Mouse (Mus musculus) ovary, postnatal 36 days (tissue): ENCODE results near the gene Stx1b.

ENCODE experiments used
- DNase-seq: peaks from one replicate; pipeline ENCODE4 v3.0.0; 2022; ENCODE audit warnings: low spot score, mixed read lengths

The Stx1b gene

DNA sequence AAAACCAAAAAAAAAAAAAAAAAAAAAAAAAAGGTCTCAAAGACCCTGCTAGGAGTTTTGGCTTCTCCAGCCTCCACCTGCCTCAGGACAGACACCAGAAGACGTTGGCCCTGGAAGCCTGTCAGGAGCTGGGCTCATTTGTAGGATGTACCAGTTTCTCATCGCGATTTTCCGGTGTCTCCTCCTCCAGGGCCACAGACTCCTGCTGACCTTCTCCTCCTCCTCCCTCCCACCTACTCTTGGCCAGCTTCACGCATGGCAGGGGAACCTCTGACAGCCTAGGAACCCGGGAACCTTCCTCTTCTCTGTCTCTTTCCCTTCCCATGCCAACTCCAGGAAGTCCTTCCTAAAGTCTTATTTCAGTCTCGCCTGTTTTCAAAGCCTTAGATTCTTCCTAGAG is 7.3 kb downstream of the Stx1b start:
- no peak for DNase-seq

DNA sequence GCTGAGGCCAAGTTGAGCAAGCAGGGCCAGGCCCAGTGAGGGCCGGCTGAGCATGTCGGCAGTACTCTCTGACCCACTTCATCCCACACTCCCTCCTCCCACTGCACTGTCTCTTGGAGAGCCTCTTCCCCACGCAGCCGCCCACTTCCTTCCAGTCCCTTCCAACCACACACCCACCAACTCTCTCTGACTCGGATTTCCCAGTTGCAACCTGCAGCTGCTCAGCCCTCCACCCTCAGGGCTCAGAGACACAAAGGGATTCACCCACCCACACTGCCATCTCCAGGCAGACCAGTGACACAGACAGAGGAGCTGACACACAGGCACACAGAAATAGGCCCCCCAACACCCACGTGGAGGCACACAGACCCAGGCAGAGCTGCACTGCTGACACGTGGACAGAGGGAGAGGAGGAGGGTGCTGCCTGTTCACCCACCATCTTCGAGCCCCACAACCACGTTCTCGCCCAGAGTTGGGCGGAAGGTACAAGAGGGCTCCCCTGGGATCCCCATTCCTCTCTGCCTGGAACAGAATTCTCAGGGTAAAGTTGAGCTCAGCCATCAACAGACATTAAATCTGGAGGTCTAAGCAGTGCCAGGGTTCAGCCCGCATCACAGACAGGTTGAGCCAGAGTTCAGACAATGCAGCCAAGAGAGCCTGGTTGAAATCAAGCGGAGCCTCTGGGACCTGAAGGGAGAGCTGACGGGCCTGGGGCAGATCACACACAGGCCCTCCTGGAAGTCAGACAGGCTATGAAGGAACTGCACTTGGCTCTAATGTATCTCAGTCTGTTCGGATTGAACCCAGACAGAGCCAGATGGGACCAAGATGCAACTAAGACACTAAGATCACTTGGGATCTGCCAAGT is 8.2 kb downstream of the Stx1b start:
- DNase-seq = peak; percentile 45

DNA sequence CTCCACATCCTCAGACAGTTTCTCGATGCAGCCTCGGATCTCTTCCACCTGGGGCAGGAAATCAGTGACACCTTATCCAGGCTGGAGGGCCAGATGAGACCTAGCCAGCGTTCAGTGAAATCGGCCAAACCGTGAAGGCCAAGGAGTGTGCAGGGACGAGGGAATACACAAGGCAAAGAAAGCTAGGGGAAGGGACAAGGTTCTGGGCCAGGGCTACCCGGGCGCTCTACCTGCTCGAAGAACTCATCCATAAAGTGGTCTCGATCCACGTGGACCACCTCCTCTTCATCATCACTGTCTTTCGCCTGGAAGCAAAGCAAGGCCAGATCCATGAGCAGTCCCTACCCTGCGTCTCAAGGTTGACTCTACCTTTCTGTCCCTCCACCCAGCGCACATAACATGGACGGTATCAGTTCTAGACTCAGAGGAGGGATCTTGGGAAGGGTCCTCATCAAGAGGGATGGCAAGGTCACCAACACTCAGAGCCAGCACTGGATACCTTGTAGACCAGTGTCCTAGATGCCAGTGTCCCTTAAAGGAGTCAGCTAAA is 9.2 kb downstream of the Stx1b start:
- DNase-seq = no peak

DNA sequence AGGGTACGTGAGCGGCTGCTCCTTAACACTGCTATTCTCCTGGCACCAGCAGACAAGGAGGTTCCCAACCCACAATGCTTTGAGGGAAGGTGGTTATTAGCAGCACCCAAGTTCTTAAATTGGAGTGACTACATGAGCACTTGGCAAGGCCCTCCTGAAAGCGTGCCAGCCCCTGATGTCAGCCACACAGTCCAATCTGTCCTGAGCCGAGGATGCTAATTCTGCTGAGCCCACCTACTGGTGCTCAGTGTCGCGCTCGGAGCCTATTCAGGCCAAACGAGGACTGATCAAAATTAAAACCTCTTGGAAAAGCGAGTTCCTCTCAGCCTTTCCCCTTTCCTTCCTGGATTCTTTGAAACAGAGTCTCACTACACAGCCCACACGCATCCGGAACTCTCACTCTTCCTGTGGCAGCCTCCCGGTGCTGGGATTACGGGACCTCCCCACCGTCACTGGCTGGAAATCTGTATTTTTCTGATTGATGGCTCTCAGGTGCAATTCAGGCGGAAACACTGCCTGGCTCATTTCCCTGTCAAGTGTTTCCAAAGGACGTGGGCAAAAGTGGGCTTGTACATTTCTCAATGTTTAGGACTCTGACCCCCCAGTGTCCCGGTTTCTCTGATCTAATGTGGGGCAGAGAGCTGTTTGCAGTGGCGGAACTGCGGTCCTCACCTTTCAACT is 10.0 kb downstream of the Stx1b start:
- peak; percentile 56 for DNase-seq

DNA sequence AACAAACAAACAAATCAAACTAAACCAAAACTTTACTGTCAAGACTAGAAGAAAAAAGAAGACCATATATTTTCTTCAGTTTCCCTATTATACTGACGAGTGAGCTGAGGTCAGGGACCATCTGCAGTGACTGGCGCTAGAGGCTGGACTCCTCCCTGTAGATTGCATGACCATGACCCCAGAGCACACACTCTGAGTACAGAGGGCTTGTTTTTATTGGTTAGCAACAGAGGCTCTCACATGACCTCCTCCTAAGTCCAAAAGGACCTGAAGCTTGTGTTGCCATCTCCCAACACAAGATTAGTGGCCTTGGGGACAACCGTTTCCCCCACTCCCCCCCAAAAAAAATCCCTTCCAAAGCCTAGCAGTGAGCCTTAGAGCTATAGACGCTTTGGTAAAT is 10.5 kb downstream of the Stx1b start:
- no peak for DNase-seq

DNA sequence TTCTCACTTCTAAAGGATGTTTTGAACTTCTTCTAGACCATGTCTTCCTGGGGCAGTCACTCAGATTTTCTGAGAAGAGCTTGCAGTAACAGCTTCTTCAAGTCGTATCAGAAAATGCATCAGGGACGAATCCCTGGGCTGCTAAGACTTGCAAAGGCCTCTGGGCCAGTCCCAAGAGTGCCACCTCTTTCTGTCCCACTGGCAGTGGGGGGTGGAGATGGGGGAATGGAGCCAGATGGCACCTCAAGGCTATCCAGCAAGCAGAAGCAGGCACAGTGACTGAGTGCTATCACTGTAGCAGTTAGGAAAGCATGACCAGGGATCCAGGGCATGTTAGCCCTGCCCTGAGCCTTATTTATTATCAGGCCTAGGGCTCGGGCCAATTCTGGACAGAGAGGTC is 12.1 kb downstream of the Stx1b start:
- DNase-seq = no peak

DNA sequence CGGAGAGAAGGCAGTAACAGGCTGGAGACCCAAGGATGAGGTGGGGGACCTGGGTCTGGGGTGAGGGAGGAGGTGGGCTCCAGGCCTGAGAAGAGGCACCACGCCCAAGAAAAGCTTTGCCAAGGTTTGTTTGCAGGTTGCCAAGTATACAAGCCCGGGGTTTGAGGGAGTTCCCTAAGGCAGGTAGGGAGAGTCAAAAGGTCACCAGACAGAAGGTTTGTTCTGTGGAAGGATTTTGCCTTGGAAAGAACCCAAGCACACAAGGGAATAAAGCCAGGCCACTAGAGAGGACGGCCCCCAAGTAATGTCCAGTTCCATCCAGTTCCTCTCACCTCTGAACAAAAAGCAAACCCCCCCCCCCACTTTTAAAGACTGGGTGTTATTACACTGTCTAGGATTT is 13.1 kb downstream of the Stx1b start:
- no peak for DNase-seq

DNA sequence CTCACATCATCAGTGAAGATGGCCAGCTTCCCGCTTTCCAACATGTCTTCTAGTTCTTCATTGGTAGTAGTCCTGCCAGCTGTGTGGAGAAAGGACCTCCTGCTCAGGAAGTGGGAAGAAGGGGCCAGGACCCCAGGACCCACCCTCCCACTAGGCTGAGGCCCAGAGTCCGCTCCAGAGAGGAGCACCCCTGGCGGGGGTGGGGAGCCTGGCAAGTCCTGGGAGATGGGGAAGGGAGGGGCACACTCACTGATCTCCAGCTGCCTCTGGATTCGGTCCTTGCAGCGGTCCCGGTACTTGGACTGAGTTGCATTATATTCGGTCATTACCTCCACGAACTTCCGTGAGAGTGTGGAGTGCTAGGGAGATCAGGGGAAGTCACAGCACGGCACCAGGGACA is 13.7 kb downstream of the Stx1b start:
- DNase-seq = no peak

DNA sequence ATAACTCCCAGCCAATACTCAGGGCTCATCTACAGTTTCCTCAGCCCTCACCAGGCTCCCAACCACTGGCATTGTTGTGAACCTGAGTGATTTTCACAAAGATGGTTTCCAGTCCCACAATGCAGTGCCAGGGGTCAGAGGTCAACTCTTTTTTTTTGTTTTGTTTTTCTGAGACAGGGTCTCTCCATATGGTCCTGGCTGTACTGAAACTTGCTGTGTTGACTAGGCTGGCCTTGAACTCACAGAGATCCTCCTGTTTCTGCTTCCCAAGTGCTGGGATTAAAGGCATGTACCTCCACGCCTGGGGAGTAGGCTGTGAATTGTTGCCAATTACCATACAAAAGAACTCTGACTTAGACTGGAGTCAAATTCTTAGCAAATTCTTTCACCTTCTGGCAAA is 14.5 kb downstream of the Stx1b start:
- no peak for DNase-seq

DNA sequence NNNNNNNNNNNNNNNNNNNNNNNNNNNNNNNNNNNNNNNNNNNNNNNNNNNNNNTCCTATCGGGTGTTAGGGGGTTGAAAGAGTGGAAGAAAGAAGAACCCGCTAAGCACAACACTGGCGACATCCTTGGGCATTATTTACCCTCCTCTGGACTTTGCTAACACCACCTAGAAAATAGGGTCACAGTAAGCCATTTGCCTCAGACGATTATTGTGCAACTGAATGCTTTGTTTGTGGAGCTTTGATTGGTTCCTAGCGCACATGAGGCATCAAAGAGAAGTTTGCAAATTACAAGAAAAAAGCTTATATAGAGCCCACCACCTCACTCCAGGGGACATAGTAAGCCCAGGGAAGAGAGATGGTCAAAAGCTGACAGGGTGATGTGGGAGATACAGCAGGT is 15.5 kb downstream of the Stx1b start:
- no peak for DNase-seq

DNA sequence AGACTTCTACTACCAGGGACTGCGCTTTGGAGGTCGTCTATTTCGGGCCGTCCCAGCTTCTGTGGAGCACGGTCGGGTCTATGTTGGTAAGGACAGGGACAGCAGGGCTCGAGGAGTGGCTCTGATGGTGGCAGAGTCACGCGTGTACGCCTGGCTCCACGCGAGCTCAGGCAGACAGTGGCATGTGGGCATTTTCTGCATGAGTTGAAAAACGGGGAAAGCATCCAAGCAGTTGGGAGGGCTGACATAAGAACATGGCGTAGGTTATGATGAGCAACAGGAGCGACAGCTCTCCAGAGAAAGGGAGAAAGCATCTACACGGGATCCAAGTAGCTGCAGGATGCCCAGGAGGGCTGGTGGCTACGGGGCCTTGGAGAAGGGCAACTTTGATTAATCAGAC is 22.0 kb downstream of the Stx1b start:
- DNase-seq = no peak

DNA sequence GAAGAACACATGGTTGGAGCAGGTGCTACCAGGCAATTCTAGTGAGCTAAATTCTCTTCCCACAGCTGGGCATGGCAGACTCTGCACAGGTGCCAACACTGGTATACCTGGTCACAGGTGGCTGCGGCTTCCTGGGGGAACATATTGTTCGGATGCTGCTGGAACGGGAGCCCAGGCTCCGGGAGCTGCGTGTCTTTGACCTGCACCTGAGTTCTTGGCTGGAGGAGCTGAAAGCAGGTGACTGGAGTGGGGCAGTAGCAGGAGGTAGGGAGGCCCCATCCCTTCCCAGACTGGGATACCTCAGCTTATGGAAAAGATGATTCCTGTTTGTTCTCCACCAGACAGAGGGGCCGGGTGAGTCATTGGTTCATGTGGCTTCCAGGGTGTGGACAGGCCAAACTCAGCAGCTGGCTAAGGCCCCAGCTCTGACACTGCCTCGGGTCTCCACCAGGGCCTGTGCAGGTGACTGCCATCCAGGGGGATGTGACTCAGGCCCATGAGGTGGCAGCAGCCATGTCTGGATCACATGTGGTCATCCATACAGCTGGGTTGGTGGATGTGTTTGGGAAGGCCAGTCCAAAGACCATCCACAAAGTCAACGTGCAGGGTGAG is 23.2 kb downstream of the Stx1b start:
- no peak for DNase-seq

DNA sequence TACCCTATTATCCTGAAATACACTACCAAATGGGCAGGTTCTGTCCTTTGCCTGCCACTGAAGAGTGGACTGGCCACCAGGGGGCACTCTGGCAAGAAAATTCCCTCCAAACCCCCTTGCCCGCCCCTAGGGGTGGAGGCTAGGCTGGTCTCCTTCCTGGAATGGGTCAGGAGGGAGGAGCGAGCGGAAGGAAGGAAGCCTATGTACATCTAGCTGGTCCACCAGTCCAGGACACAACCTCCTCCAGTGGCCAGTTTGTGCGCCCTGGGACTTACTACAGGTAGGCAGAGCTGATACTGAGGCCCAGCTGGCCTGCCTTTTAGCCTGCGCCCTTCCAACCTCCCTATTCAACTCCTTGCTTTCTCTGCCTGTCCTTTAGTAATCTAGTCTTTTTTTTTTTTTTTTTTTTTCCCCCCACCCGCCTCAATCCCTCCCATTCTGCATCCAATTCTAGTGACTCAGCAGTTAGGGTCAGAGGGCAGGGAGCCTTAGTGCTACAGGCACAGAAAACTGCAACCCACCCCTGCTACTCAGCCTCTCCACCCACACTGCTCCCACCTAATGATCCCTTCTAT is 23.8 kb downstream of the Stx1b start, which contains the start of gene Hsd3b7:
Gene Hsd3b7 (plus strand): TSS at position 170 of the 575 bp plus-strand sequence.
- peak; percentile 93 for DNase-seq

DNA sequence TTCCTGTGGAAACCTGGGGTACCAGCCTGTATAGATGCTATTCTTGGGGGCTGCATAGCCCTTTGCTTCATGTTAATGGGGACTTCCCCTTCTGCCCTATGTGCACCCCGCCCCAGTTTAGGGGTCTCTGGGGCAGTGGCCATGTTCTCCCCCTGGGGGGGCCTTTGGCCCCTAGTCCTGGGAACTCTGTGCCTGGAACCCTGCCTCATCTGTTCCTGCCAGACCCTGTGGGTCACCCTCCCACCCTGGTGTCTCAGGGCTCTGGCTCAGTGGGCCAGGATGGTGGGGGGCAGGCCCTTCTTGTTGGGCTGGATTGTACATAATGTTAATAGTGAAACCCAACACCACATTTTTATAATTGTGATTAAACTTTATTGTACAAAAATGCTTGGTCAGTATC is 24.6 kb downstream of the Stx1b start:
- DNase-seq = no peak

DNA sequence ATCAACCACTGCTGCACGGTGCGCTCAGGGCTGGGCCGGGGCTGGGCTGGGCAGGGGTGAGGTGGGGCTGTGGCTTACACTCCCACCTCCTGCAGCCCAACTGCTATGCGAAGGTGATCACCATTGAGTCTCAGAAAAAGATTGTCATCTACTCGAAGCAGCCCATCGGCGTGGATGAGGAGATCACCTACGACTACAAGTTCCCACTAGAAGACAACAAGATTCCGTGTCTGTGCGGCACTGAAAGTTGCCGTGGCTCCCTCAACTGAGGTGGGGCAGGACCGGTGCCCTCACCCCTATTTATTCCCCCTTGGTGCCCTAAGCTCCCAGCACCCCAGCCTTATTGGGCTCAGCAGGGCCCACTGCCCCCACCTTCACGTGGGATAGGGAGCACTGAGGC is 25.1 kb downstream of the Stx1b start:
- DNase-seq = no peak

DNA sequence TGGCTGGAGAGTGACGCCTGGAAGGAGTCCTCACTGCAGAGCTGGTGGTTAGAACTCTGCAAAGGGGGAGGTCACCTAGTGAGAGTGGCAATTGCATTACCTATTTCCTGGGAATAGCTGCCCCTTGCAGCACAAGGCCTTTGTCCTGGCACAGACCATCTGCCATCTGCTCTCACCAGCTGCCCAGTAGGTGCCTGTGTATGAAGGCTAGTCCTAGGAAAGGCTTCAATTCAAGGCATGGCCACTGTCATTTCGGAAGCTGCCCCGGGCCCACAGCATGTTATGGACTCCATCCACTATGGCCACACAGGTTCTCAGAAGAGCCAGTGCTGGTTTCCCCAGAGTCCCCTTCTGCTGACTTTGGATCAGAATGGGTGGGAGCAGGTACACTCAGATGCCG is 25.8 kb downstream of the Stx1b start:
- DNase-seq = no peak

DNA sequence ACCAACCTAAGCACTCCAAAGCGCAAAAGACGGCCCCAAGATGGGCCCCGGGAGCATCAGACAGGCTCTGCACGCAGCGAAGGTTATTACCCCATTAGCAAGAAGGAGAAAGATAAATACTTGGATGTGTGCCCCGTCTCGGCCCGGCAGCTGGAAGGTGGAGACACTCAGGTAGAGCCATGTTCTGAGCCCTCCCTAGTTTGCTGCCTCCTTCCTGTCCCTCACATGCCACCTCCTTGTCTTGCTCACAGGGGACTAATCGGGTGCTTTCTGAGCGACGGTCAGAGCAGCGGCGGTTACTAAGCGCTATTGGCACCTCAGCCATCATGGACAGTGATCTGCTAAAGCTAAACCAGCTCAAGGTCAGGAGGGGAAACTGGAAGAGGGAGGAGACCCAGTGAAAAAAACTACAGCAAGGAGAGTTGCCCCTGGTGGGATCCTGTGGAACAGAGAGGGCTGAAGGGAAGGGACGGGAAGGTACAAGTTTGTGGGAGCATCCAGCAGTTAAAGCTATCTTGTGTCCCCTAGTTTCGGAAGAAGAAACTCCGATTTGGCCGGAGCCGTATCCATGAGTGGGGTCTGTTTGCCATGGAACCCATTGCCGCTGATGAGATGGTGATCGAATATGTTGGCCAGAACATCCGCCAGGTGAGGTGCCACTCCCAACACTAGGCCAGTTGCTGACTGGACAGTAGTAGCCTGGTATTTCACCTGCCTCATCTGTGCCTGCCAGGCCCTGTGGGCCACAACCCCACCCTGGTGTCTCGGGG is 27.1 kb downstream of the Stx1b start:
- no peak for DNase-seq

DNA sequence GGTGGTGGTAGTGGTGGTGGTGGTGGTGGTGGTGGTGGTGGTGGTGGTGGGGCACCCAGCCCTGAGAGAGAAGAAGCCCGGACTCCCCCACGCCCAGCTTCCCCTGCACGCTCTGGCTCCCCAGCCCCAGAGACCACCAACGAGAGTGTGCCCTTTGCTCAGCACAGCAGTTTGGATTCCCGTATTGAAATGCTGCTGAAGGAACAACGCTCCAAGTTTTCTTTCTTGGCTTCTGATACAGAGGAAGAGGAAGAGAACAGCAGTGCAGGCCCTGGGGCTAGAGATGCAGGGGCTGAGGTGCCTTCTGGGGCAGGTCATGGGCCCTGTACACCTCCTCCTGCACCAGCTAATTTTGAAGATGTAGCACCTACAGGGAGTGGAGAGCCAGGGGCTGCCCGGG is 39.0 kb downstream of the Stx1b start, which contains the start of gene Gm49388:
Gene Gm49388 (plus strand): TSS at position 301 of the 400 bp plus-strand sequence.
- no peak for DNase-seq

DNA sequence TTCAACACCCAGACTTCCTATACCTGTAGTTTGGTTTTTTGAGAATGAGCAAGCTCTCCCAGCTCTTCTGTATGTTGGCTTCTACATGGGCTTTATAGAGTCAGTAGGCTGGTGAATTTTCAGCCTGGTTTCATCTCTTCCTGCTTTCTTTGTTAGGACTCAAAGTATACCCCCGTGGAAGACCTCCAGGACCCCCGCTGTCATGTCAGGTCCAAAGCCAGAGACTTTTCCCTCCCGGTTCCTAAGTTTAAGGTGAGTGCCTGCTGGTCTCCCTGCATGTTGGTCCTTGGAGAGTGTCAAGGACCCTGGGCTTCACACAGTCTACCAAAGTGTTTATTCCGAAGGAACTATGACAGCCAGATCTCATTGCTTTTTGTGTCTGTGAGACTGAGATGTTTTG is 46.0 kb downstream of the Stx1b start:
- DNase-seq = no peak

DNA sequence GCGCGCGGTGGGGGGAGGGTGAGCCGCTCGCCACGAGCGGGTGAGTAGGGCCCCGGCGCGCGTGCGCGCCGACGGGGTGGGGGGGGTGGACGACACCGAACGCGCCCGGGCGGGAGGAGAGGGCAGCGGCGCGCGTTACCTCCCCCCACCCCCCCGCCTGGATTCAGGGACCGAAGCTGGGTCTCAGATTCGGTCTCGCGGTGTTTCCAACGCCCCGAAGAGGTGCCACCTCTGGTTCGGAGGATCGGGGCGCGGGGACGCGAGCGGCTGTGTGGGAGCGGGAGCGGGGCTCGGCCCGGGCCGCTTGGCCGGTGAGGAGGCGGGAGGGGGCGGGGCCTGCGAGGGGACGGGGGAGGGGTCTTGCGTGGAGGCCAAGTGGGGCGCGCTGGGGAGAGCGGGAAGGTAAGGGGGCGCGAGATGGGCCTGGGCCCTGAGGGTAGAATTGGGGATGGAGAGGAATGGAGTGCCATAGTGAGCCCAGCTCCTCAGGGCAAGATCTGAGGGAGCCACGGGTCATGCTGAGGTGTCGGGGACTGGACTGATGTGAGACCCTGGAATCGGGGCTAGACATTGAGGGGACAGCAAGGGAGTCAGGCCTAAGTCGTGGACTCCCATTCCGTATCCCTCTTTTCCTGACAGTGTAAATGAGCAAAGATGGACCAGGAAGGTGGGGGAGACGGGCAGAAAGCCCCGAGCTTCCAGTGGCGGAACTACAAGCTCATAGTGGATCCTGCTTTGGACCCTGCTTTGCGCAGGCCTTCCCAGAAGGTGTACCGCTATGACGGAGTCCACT is 46.7 kb downstream of the Stx1b start:
- DNase-seq = peak; percentile 72
